Mouse (Mus musculus) thymus, postnatal 0 days (tissue): ENCODE results near the gene Kctd21. TPM values are rescaled to one million over a fixed set of nuclear protein-coding genes. Genes with fewer than 3 reads are reported as not detected.

Experiments used
- DNase-seq: peaks from one replicate; pipeline ENCODE4 v3.0.0-alpha.2; 2015; ENCODE audit warnings: low spot score
- polyA plus RNA-seq: library from polyadenylated mRNA; unstranded; fragments of >200 nt; fragmentation: Nextera tagmentation; extraction: Ambion mirVana; gene quantifications from 2 replicates; pipeline ENCODE4 v1.2.1, GENCODE M21; 2015

Gene Kctd21
- polyA plus RNA-seq: 1.4 and 1.6 TPM in 2 replicates

- DNase-seq: peak; percentile 97
These were observed at the start of gene Kctd21, which contains the start of gene Usp35 for GRCm38 (mm10) chr7:97331726-97332666. Kctd21 (plus strand) TSS chr7:97332327. Usp35 (minus strand) TSS chr7:97332020.

DNA sequence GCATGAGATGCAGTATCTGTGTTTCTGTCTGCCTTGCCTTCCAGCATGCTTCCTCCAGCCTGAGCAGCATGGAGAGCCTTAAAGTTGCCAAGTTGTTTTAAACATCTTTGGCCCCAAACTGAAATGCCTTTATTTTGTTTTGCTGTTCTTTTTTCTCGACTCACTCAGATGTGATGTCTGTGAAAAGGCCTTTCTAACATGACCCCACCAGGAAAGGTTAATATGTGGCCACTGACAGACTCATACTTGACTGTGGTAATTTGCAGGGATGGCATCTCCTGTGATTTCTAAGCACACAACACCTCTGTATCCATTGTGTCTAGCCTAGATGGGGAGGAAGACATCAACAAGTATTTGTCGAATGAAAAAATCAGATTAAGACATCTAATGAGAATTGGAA is 35.1 kb upstream of the Kctd21 start:
- DNase-seq: no peak

DNA sequence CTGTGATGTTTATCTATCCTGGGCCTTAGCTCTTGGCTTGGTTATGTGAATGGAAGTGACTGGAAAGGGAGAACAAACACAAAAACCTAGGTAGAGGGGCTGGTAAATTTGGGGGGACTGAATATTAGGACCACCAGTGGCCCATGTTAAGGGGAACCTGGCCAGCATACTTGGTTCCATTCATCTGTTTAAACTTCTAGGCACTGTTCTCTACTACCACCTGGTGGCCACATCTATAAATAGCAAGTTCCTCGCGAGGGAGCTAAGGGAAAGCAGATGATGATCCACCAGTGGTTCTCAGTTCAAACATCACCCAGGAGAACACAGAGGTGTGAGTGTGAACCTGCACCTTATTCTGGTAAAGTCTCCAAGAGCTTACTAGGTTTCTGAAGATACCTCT is 34.7 kb upstream of the Kctd21 start:
- DNase-seq: peak; percentile 58

- DNase-seq: no peak
These were observed 33.8 kb upstream of the Kctd21 start for GRCm38 (mm10) chr7:97298279-97298678.

DNA sequence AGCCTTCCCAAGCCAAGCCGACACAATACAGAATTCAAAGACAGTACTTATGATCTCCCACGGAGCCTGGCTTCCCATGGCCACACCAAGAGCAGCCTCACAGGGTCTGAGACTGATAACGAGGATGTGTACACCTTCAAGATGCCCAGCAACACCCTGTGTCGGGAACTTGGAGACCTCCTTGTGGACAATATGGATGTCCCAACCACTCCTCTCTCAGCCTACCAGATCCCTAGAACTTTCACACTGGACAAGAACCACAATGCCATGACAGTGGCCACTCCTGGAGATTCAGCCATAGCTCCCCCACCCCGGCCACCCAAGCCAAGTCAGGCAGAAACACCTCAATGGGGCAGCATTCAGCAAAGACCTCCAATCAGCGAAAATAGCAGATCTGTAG is 33.2 kb upstream of the Kctd21 start:
- no peak for DNase-seq

DNA sequence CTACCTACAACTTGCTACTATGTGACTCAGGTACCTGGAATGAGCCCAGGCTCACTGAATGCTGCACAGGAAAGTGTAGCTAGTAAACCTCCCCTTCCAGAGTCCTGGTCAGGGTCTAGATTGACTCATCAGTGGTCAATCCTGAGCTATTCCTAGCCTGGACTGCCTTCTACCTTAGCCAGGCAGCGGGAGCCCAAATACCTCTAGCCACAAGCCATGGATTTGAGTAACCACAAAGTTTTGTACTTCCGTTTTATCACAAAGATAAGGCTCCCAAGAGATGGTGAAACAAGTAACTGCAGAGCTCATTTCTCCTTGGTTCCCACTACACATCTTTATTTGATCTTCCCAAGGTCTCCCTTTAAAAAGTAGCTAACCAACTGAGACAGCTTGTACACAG is 31.2 kb upstream of the Kctd21 start:
- no peak for DNase-seq

DNA sequence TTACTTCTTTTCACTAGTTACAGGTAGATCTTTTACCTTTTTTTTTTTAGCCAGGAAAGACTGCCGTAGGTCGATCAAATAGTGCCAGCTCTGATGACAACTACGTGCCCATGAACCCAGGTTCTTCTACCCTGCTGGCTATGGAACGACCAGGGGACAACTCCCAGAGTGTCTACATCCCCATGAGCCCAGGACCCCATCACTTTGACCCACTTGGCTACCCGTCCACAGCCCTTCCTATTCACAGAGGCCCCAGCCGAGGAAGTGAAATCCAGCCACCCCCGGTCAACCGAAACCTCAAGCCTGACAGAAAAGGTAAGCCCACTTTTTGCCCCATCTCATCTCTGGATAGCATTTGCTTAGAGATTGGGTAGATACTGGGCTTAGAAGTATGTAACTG is 30.8 kb upstream of the Kctd21 start:
- DNase-seq: no peak

DNA sequence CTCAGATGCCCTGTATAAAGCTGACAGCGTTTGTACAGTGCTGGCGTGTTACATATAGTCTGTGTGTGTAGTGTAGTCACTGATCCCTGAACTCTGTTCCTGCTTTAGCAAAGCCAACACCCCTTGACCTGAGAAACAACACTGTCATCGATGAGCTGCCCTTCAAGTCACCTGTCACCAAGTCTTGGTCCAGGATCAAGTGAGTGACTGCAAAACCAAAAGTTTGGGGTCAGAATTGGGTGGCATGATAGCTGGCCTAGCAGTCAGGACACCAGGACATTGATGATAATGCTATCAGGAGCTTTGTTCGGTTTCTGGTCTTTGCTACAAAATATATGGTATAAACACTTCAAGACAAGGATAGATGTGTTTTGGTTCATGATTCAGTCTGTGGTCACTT is 29.9 kb upstream of the Kctd21 start:
- DNase-seq: no peak

DNA sequence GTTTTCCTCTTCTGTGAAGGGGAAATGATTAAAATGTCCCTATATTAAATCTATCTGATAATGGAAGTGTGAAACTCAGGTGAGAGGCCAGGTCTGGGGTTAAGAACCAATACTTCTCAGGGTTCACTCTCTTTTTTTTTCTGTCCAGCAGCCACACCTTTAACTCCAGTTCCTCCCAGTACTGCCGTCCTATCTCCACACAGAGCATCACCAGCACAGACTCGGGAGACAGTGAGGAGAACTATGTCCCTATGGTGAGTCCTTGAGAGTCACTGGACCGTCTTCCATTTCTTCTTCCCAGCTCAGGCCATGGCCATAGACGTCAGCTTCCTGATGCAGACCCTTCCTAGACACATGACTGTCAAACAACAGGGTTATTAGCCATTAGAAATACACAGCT is 29.3 kb upstream of the Kctd21 start:
- DNase-seq: no peak

GRCm38 (mm10) chr7:97303614-97304013 is 28.5 kb upstream of the Kctd21 start:
- DNase-seq: no peak

- DNase-seq: no peak
These were observed 27.7 kb upstream of the Kctd21 start for GRCm38 (mm10) chr7:97304471-97304870.

- no peak for DNase-seq
These were observed 26.9 kb upstream of the Kctd21 start for GRCm38 (mm10) chr7:97305206-97305605.

DNA sequence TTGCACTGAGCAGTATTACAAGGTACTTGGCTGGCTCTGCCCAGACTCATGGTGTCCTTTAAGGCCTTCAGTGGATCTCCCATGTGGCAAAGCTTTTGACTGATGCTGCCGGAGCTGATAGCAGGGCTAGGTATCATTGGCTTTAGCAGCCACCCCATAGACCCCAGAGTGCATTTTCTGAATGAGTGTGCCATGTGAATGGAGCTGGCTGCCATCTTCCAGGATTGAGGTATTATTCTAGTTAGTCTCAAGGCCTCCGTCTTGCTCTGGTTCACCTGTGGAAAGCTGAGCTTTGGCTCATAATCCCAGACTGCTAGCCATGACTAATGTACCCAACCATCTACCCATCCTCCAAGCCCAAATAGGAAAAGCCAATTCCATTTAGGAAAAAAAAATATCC is 25.3 kb upstream of the Kctd21 start:
- no peak for DNase-seq

GRCm38 (mm10) chr7:97307546-97307945 is 24.6 kb upstream of the Kctd21 start:
- DNase-seq: no peak

GRCm38 (mm10) chr7:97309461-97310340 is 22.4 kb upstream of the Kctd21 start:
- no peak for DNase-seq

GRCm38 (mm10) chr7:97310341-97310635 is 21.8 kb upstream of the Kctd21 start:
- no peak for DNase-seq

- no peak for DNase-seq
These were observed 20.5 kb upstream of the Kctd21 start for GRCm38 (mm10) chr7:97311620-97312019.

DNA sequence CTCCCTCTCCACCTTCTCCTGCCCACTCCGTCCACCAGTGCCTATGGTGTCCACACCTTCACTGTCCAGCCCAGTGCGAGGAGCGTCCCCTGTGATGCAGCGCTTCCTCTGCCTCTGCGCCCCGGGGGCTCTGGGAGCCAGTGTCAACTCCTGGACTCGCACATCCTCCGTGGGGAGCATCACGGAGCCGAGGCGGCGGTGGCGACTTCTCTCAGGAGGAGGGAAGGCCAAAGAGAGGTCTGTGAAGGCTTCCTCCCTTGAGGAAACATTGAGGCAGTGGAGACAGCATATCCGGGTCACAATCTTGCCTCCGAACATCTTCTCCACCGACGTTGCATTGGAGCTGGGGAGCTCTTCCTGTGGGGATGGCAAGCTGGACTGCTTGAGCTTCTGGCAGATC is 19.9 kb upstream of the Kctd21 start:
- DNase-seq: no peak

GRCm38 (mm10) chr7:97312856-97313255 is 19.3 kb upstream of the Kctd21 start:
- DNase-seq: no peak

- no peak for DNase-seq
These were observed 18.6 kb upstream of the Kctd21 start for GRCm38 (mm10) chr7:97313364-97313995.

GRCm38 (mm10) chr7:97314646-97315045 is 17.5 kb upstream of the Kctd21 start:
- DNase-seq: no peak

DNA sequence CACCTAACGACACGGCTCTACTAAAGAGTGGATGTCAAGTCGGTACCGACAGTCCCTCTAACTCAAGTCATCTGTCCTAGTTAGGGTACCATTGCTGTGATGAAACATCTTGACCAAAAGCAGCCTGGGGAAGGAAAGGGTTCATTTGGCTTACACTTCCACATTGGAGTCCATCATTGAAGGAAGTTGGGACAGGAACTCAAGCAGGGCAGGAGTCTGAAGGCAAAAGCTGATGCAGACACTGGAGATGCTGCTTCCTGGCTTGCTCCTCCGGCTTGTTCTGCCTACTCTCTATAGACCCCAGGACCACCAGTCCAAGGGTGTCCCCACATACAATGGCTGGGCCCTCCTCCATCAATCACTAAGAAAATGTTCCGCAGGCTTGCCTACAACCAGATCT is 16.5 kb upstream of the Kctd21 start:
- DNase-seq: no peak
